Mouse (Mus musculus) lung, postnatal 14 days (tissue): Measurements from ENCODE around the gene Olfr552.
"Not testable (repeated sequence)": the region's sequence is repeated elsewhere in the genome, so short reads cannot be mapped to it uniquely, and the experiment has no call there.

Source experiments
- DNase-seq: peaks from one replicate; pipeline ENCODE4 v3.0.0; 2021

The Olfr552 gene

GRCm38 (mm10) chr7:102597378-102598031, at the start of gene Olfr552:
Gene Olfr552, plus strand, starts transcription at chr7:102597770.
- no peak for DNase-seq

DNA sequence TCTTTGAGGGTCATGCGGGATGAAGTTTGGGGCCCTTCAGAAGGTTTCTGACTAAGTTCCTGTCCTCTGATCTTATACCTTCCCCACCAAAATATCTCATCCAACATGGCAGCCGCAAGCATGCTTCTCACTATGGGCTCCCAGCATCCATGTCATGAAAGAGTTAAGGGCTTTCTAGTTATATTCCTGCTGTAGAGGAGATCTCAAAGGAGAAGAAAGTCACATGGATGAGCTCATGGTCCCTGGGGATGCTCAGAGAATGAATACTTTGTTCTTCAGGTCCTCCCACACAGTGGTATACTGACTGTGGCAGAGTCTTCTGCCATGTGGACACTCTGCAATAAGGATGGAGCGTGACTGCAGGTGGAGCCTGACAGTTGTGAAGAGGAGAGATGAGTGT, 48.0 kb upstream of the Olfr552 start, which contains the start of gene Olfr549:
TSS of gene Olfr549 (plus strand) at position 301 of the 400 bp plus-strand sequence.
- DNase-seq: no peak

GRCm38 (mm10) chr7:102553279-102553678, 44.3 kb upstream of the Olfr552 start:
- no peak for DNase-seq

DNA sequence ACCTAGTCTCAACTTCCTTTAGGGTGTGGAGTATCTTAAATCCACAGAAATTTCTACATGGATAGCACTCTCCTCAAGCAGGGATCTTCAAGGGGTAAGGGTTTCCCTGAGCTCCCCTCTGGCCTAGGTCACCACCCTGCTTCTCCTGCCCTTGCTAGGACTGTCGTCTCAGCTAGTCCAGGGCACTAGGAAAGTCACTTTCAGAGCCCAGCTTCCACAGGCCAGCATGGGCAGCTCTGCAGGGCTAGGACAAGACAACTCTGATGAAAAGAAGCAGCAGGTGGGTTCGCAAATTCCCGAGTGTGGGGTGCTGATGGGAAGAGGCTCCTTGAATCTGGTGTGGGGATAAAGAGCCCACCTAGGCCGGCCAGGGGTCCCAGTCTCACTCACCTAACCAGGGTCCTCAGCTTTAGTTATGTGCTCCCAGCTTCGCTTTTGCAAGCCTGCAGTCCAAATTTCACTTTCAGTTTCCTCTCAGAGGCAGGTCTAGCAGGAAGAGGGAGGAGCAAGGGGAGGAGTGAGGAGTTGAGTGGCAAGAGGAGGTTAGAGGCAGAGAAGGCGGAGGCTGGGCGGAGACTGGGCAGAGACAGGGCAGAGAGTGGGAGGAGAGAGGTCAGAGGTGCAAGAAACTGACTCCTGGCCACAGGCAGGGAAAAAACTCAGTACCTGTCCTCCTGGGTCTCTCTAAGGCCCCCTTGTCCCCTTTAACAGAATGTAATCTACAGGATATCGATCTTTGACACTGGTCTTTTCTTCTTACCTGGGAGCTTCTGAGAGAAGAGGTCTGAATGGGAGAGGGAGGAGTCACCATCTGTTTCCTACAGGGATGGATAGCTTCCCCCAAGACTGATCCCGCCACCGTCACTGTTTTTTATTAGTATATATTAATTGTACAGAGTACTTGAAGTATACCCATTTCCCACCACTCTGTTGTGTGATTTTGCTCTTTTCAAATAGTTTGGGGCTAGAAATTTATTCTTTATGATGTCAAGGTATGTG, 32.3 kb upstream of the Olfr552 start, which contains the start of gene Trim21:
TSS of gene Trim21 (minus strand) at position 488 of the 999 bp plus-strand sequence.
- DNase-seq: peak; percentile 87

DNA sequence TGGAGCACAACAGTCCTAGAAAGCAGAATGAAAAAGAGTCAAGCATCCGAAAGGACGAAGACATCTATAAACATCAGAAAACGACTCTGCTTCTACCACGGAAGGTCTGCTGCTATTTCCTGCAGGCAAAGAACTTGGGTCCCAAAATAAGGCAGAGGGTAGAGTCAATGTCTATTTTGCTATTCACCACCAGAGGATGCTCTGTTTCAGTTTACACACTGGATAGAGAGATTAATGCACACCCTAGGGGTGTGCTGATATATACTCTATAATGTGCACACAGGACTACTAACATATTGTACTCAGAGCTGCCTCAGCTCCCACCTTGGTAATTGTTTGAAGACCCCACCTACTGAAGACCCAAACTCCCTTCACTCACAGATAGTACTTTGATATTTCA, 31.4 kb upstream of the Olfr552 start:
- DNase-seq: no peak

- no peak for DNase-seq
Measured at GRCm38 (mm10) chr7:102571142-102571541, 26.4 kb upstream of the Olfr552 start, which contains the start of gene Olfr550. Gene Olfr550, plus strand, starts transcription at chr7:102571442.

DNA sequence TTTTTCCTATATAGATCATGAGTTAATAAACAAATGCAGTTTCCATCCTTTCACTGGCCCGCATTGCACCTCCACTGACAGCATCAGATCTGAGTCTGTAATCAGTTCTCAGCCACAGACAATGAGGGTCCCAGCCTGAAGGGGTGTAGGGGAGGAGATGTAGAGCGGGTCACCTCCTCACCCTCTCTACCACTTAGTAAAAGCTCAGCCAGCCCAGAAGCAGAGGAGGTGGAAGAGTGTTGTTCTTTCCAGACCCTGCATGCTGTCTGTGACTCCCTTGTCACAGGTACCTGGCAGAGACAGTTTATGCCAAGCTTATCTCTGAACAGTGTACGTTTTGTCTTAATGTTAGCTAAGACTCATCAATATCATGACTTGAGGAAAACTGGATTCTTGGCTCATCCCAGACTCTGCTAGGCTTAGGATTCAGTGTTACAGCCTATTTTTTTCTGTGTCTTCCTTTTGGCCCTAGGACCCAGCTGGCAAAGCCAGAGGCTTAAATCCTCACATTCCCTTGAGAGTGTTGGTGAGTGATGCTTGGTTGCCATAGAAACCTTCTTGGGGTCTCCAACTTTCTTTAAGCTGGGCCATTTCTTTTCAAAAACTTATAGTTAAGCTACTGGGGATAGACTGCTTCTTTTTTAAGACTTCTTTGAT, 24.3 kb upstream of the Olfr552 start:
- DNase-seq: no peak

DNA sequence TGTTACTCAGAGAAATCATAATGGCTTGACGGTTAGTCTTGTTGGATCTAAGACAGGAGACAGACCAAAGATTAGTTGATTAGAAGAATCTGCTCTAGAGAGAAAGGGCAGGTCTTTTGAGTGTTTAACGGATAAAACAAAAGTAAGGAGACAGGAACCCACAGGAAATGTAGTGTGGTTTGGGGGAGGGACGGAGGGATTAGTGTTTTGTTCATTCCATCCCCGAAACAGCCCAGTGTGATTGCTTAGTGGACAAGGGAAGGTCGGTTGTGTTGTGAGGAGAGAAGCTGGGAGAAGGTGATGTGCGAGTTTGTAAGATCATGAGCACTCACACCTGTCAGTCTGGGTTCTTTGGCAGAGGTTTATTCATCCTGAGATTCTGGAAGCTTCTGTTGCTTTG, 21.6 kb upstream of the Olfr552 start:
- no peak for DNase-seq

- no peak for DNase-seq
Measured at GRCm38 (mm10) chr7:102591786-102592185, 5.8 kb upstream of the Olfr552 start, which contains the start of gene Olfr551. Gene Olfr551, minus strand, starts transcription at chr7:102591886.

DNA sequence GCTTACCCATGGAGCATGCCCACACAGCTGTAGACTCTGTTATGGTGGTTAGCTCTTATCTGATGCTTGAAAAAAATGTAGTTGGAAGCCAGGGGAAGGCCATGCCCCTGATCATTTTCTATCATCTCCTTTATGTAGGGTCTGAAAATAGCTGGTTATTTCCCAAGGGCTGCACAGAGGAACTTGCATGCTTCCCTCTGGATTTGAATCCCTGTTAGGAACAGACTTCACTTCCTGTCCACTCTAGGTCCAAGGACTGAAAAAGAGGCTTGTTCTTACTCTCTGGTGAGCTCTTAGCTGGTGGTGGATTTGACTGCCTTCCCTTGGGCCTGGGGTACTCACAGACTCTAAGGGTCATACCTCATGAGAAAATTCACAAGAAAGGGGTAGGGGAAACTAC, 20.5 kb downstream of the Olfr552 start, which contains the start of gene Olfr553:
TSS of gene Olfr553 (minus strand) at position 101 of the 400 bp plus-strand sequence.
- no peak for DNase-seq

GRCm38 (mm10) chr7:102619608-102620007, 22.0 kb downstream of the Olfr552 start:
- peak; percentile 60 for DNase-seq

DNA sequence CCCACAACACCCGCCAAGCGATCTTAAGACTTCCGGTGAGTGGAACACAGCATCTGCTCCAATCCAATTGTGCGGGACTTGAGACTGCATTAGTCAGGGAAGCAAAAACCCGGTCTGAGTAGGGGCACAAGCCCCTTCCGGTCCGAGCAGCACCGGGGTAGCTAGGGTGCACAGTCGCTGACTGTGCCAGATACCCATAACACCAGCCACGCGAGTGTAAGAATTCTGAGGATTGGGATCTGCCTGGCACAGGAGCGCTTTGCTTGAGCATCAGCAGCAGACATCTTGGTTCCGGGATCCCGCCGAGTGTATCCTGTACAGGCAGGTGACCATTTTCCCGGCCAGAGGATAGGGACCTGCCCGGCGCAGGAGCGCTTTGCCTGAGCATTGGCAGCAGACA, 22.8 kb downstream of the Olfr552 start:
- DNase-seq: not testable (repeated sequence)

GRCm38 (mm10) chr7:102636665-102637064, 39.1 kb downstream of the Olfr552 start:
- peak; percentile 75 for DNase-seq

- no peak for DNase-seq
Measured at GRCm38 (mm10) chr7:102638132-102638531, 40.6 kb downstream of the Olfr552 start, which contains the start of gene Olfr554. Gene Olfr554, plus strand, starts transcription at chr7:102638432.

GRCm38 (mm10) chr7:102644945-102645344, 47.4 kb downstream of the Olfr552 start:
- not testable (repeated sequence) for DNase-seq
